Mouse (Mus musculus): ENCODE results near the gene Ak7. TPM values are rescaled to one million over a fixed set of nuclear protein-coding genes. Genes with fewer than 3 reads are reported as not detected.

The Ak7 gene
- polyA plus RNA-seq, 2 experiments: 0.14 to 0.33 TPM

- Histone ChIP-seq H3K4me2 (replicated peaks; ENCODE audit: low read depth, low read length, severe bottlenecking) (no peak overlapping the region), H3K27ac (replicated peaks; ENCODE audit: low read depth, low read length) (no peak overlapping the region), H3K9me3 (ENCODE audit: control insufficient read depth, low read length) (no peaks in the 10 kb centered on the region), H3K9ac (ENCODE audit: low read depth, low read length, severe bottlenecking) (no peak overlapping the region), H3K4me3 (replicated peaks; ENCODE audit: low read length) (no peak overlapping the region), H3K36me3 (ENCODE audit: control insufficient read depth, insufficient read depth, low read length) (no peaks in the 10 kb centered on the region), H3K27me3 (ENCODE audit: control insufficient read depth, insufficient read depth, low read length) (no peaks in the 10 kb centered on the region), H3K4me1 (ENCODE audit: control insufficient read depth, insufficient read depth, low read length) (no peaks in the 10 kb centered on the region)
- no peak for TF ChIP-seq POLR2A (IDR thresholded peaks at IDR 0.05; ENCODE audit: borderline replicate concordance, extremely low read depth, insufficient read depth, insufficient read length)
- no peak for ATAC-seq (ENCODE audit: low FRiP score, low read depth)
- 82% methylated on average over 3 of the region's 3 CpGs for WGBS
- no peak for DNase-seq (ENCODE audit: low spot score)
These were observed 21.5 kb downstream of the Ak7 start for GRCm38 (mm10) chr12:105727268-105727667.

GRCm38 (mm10) chr12:105727964-105728363 lies 22.2 kb downstream of the Ak7 start:
- DNase-seq (ENCODE audit: low spot score) (no peak), ATAC-seq (ENCODE audit: low FRiP score, low read depth) (no peak)
- Histone ChIP-seq H3K27ac (replicated peaks; ENCODE audit: low read depth, low read length) (no peak overlapping the region), H3K9me3 (ENCODE audit: control insufficient read depth, low read length) (no peaks in the 10 kb centered on the region), H3K9ac (ENCODE audit: low read depth, low read length, severe bottlenecking) (no peak overlapping the region), H3K4me3 (replicated peaks; ENCODE audit: low read length) (no peak overlapping the region), H3K27me3 (ENCODE audit: control insufficient read depth, insufficient read depth, low read length) (no peaks in the 10 kb centered on the region), H3K4me1 (ENCODE audit: control insufficient read depth, insufficient read depth, low read length) (no peaks in the 10 kb centered on the region), H3K36me3 (ENCODE audit: control insufficient read depth, insufficient read depth, low read length) (no peaks in the 10 kb centered on the region), H3K4me2 (replicated peaks; ENCODE audit: low read depth, low read length, severe bottlenecking) (no peak overlapping the region)
- TF ChIP-seq POLR2A (IDR thresholded peaks at IDR 0.05; ENCODE audit: borderline replicate concordance, extremely low read depth, insufficient read depth, insufficient read length): no peak
- 30% methylated on average over 8 of the region's 8 CpGs for WGBS

- H3K9ac ChIP-seq (ENCODE audit: low read depth, low read length, severe bottlenecking): no peak overlapping the region
- no peaks in the 10 kb centered on the region for H3K27me3 ChIP-seq (ENCODE audit: control insufficient read depth, insufficient read depth, low read length)
- 87% methylated on average over 6 of the region's 6 CpGs for WGBS
- no peak overlapping the region for H3K27ac ChIP-seq (replicated peaks; ENCODE audit: low read depth, low read length)
- no peaks in the 10 kb centered on the region for H3K36me3 ChIP-seq (ENCODE audit: control insufficient read depth, insufficient read depth, low read length)
- H3K4me1 ChIP-seq (ENCODE audit: control insufficient read depth, insufficient read depth, low read length): no peaks in the 10 kb centered on the region
- H3K4me3 ChIP-seq (replicated peaks; ENCODE audit: low read length): no peak overlapping the region
- TF ChIP-seq POLR2A (IDR thresholded peaks at IDR 0.05; ENCODE audit: borderline replicate concordance, extremely low read depth, insufficient read depth, insufficient read length): no peak
- H3K4me2 ChIP-seq (replicated peaks; ENCODE audit: low read depth, low read length, severe bottlenecking): no peak overlapping the region
- DNase-seq (ENCODE audit: low spot score): no peak
- no peak for ATAC-seq (ENCODE audit: low FRiP score, low read depth)
- no peaks in the 10 kb centered on the region for H3K9me3 ChIP-seq (ENCODE audit: control insufficient read depth, low read length)
These were observed 25.2 kb downstream of the Ak7 start for GRCm38 (mm10) chr12:105730851-105731460.

- Histone ChIP-seq H3K4me3 (replicated peaks; ENCODE audit: low read length) (no peak overlapping the region), H3K4me1 (ENCODE audit: control insufficient read depth, insufficient read depth, low read length) (no peaks in the 10 kb centered on the region), H3K9me3 (ENCODE audit: control insufficient read depth, low read length) (no peaks in the 10 kb centered on the region), H3K9ac (ENCODE audit: low read depth, low read length, severe bottlenecking) (no peak overlapping the region), H3K27ac (replicated peaks; ENCODE audit: low read depth, low read length) (no peak overlapping the region), H3K27me3 (ENCODE audit: control insufficient read depth, insufficient read depth, low read length) (no peaks in the 10 kb centered on the region), H3K36me3 (ENCODE audit: control insufficient read depth, insufficient read depth, low read length) (no peaks in the 10 kb centered on the region), H3K4me2 (replicated peaks; ENCODE audit: low read depth, low read length, severe bottlenecking) (no peak overlapping the region)
- ATAC-seq (ENCODE audit: low FRiP score, low read depth) (no peak), DNase-seq (ENCODE audit: low spot score) (no peak)
- 74% methylated on average over 9 of the region's 9 CpGs for WGBS
- TF ChIP-seq POLR2A (IDR thresholded peaks at IDR 0.05; ENCODE audit: borderline replicate concordance, extremely low read depth, insufficient read depth, insufficient read length): no peak
These were observed 27.8 kb downstream of the Ak7 start for GRCm38 (mm10) chr12:105733370-105734159.

- Histone ChIP-seq H3K27ac (replicated peaks; ENCODE audit: low read depth, low read length) (no peak overlapping the region), H3K4me1 (ENCODE audit: control insufficient read depth, insufficient read depth, low read length) (no peaks in the 10 kb centered on the region), H3K27me3 (ENCODE audit: control insufficient read depth, insufficient read depth, low read length) (no peaks in the 10 kb centered on the region), H3K9me3 (ENCODE audit: control insufficient read depth, low read length) (no peaks in the 10 kb centered on the region), H3K4me3 (replicated peaks; ENCODE audit: low read length) (no peak overlapping the region), H3K9ac (ENCODE audit: low read depth, low read length, severe bottlenecking) (no peak overlapping the region), H3K4me2 (replicated peaks; ENCODE audit: low read depth, low read length, severe bottlenecking) (no peak overlapping the region), H3K36me3 (ENCODE audit: control insufficient read depth, insufficient read depth, low read length) (no peaks in the 10 kb centered on the region)
- DNase-seq (ENCODE audit: low spot score) (no peak), ATAC-seq (ENCODE audit: low FRiP score, low read depth) (no peak)
- TF ChIP-seq POLR2A (IDR thresholded peaks at IDR 0.05; ENCODE audit: borderline replicate concordance, extremely low read depth, insufficient read depth, insufficient read length): no peak
- 76% methylated on average over 7 of the region's 7 CpGs for WGBS
These were observed 29.6 kb downstream of the Ak7 start for GRCm38 (mm10) chr12:105735226-105735888.
